Mouse (Mus musculus): Measurements from ENCODE around the gene Igfbp5.

GRCm38 (mm10) chr1:72825286-72825685 lies 49.4 kb downstream of the Igfbp5 start:
- TF ChIP-seq CHD2 (IDR thresholded peaks at IDR 0.05; ENCODE audit: low read depth, low read length) (no peak), HCFC1 (IDR thresholded peaks at IDR 0.05; ENCODE audit: borderline replicate concordance, insufficient read depth, low read length) (no peak; the same call in 1 of the 2 replicates), MAFK (IDR thresholded peaks at IDR 0.05; ENCODE audit: insufficient read depth, low read depth, low read length) (no peak), ZNF384 (IDR thresholded peaks at IDR 0.05; ENCODE audit: low read depth, low read length) (no peak), ZC3H11A (IDR thresholded peaks at IDR 0.05; ENCODE audit: borderline replicate concordance, low read depth, low read length) (no peak)

Data from ES-E14 (cell line).